Mouse (Mus musculus) ovary, postnatal 10 days (tissue): Measurements from ENCODE around the gene Xab2.

Experiments used
- DNase-seq: peaks from one replicate; pipeline ENCODE4 v3.0.0; 2022; ENCODE audit warnings: low spot score

Gene Xab2

GRCm38 (mm10) chr8:3621199-3621970 is at the start of gene Xab2, which contains the start of gene Pet100:
Xab2 (minus strand) TSS chr8:3621316.
Pet100 (plus strand) TSS chr8:3621548.
- peak; percentile 89 for DNase-seq

- DNase-seq = no peak
These were observed 49.3 kb upstream of the Xab2 start for GRCm38 (mm10) chr8:3670388-3670787.

GRCm38 (mm10) chr8:3665507-3665906 is 44.4 kb upstream of the Xab2 start, which contains the start of gene Mcemp1:
Mcemp1 (plus strand) TSS chr8:3665754.
- no peak for DNase-seq

GRCm38 (mm10) chr8:3664405-3664804 is 43.3 kb upstream of the Xab2 start:
- no peak for DNase-seq

- DNase-seq = no peak
These were observed 39.8 kb upstream of the Xab2 start for GRCm38 (mm10) chr8:3660889-3661288.

- DNase-seq = no peak
These were observed 35.7 kb upstream of the Xab2 start for GRCm38 (mm10) chr8:3656725-3657381.

GRCm38 (mm10) chr8:3655526-3655925 is 34.4 kb upstream of the Xab2 start, which contains the start of gene Retn:
Retn (plus strand) TSS chr8:3655770.
- no peak for DNase-seq

GRCm38 (mm10) chr8:3654726-3655508 is 33.8 kb upstream of the Xab2 start:
- no peak for DNase-seq

- DNase-seq = no peak
These were observed 31.7 kb upstream of the Xab2 start for GRCm38 (mm10) chr8:3652845-3653244.

GRCm38 (mm10) chr8:3648990-3649389 is 27.9 kb upstream of the Xab2 start:
- DNase-seq = no peak

- DNase-seq = no peak
These were observed 27.2 kb upstream of the Xab2 start for GRCm38 (mm10) chr8:3648268-3648667.

GRCm38 (mm10) chr8:3647561-3647960 is 26.4 kb upstream of the Xab2 start:
- DNase-seq = no peak

- no peak for DNase-seq
These were observed 25.9 kb upstream of the Xab2 start for GRCm38 (mm10) chr8:3646824-3647531.

GRCm38 (mm10) chr8:3645804-3646203 is 24.7 kb upstream of the Xab2 start:
- no peak for DNase-seq

- DNase-seq = no peak
These were observed 10.4 kb upstream of the Xab2 start for GRCm38 (mm10) chr8:3631478-3631875.

GRCm38 (mm10) chr8:3630647-3631477 is 9.7 kb upstream of the Xab2 start, which contains the start of gene Stxbp2:
Stxbp2 (plus strand) TSS chr8:3630955.
- no peak for DNase-seq

GRCm38 (mm10) chr8:3628014-3628413 is 6.9 kb upstream of the Xab2 start:
- DNase-seq = no peak

GRCm38 (mm10) chr8:3626971-3627370 is 5.9 kb upstream of the Xab2 start:
- no peak for DNase-seq

GRCm38 (mm10) chr8:3625445-3625844 is 4.3 kb upstream of the Xab2 start, which contains the start of gene Pcp2:
Pcp2 (minus strand) TSS chr8:3625545.
- DNase-seq = no peak

- DNase-seq = no peak
These were observed 1.0 kb upstream of the Xab2 start for GRCm38 (mm10) chr8:3622119-3622518.

GRCm38 (mm10) chr8:3609816-3610150 is 11.3 kb downstream of the Xab2 start:
- no peak for DNase-seq
